In the genomic region with DNA sequence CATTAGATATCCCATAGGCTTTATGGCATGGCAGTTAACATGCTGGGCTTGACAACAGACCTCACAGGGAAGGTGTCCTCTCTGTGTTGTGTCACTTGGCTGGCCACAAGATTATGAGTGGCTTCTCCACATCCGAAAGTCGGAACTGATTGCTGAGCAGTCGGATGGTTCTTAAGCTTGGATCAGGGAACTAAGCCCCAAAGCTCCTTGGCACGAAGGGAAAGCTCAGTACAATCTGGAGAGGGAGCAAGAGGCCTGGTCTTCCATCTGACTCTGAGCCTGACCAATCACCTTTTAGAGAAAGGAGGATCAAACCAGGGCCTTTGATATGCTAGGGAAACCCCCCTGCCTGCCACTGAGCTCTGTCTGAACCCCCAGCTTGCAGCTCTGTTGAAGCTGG, we compare ENCODE assay signal across 14 mouse cellular contexts.
DNase-seq lines count a peak whose midpoint lies in the region.
"Had no signal": no experiment of that assay in that cellular context is flagged by ENCODE, and none has a peak within 500 bp of the region (broad histone marks: within the 10 kb centered on the region; RNA-seq: fewer than 3 reads in every experiment).

No protein-coding gene starts in this region.

- DNase-seq in retina, postnatal 1 day: peak; percentile 60
- no peak for DNase-seq in retina, embryonic 14.5 days (ENCODE audit: low spot score)
- DNase-seq in retina, postnatal 7 days (ENCODE audit: low read depth, low spot score): peak; percentile 65
- no peak for DNase-seq in layer of hippocampus, adult 9-10 months (ENCODE audit: low spot score)
- DNase-seq: adrenal gland, adult 2 months; adrenal gland, adult 8-10 months; adrenal gland, postnatal 10 days; adrenal gland, postnatal 14 days; adrenal gland, postnatal 25 days; adrenal gland, postnatal 36 days; B cell, adult 2 months; cerebellum, adult 11 months; cerebellum, adult 11-12 months; cerebellum, adult 18-20 months had no signal

Comparison
In these comparisons a context has a peak if more than half of its experiments do, and no peak if none do; other contexts are left out.
1. DNase-seq: peak in retina, postnatal 1 day (single experiment) and retina, postnatal 7 days (single experiment); none in retina, embryonic 14.5 days (single experiment) and layer of hippocampus, adult 9-10 months (single experiment).